9 mouse cellular contexts compared by ENCODE assay signal in the genomic region with DNA sequence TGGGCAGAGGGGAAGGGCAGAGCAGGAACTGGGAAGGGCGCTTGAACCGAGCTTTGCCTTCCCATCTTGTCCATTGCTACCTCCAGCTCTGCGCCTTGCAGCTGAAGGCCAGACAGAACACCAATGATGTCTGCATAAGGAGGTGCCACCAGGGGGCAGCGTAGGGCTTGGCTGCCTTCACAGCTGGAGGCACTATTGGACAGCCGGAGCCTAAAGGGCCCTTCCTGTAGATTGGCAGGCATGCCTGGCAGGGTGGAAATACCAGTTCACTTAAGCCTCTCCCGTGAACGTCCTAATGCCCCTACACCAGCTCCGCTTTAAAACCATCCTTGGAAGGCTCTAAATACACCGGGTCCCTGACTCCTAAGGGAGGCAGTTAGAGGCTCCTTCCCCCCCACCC. TPM values are rescaled to one million over a fixed set of nuclear protein-coding genes. Genes with fewer than 3 reads are reported as not detected.
DNase-seq lines count a peak whose midpoint lies in the region; ATAC-seq and TF ChIP-seq lines count a peak whose summit lies in the region.
"Had no signal": no experiment of that assay in that cellular context is flagged by ENCODE, and none has a peak within 500 bp of the region (broad histone marks: within the 10 kb centered on the region; RNA-seq: fewer than 3 reads in every experiment).

No protein-coding gene starts in this region.

- peak; percentile 61 for ATAC-seq in erythroid progenitor cell, adult 5-6 weeks (replicated peaks; ENCODE audit: low FRiP score, poor library complexity, severe bottlenecking)
- no peak for ATAC-seq in heart, embryonic 14.5 days (ENCODE audit: insufficient number of reproducible peaks, insufficient read depth, low FRiP score, low read depth)
- ATAC-seq in liver, embryonic 12.5 days, result no peak

- peak; percentile 92 for TF ChIP-seq CTCF in brain, embryonic 14.5 days (IDR thresholded peaks at IDR 0.05; ENCODE audit: borderline replicate concordance, extremely low read depth, insufficient read depth, insufficient read length)

- 0 out of 2 replicates have a peak, but pooled peaks cover 2% of the 10 kb centered on the region for H3K36me3 ChIP-seq in heart, embryonic 14.5 days (ENCODE audit: control insufficient read depth, insufficient read depth, low read length)
- H3K36me3 ChIP-seq in liver, embryonic 12.5 days, result peaks cover 4% of the 10 kb centered on the region; the same call in 1 of the 2 replicates
- no peaks in the 10 kb centered on the region; the same call in 1 of the 2 replicates for H3K36me3 ChIP-seq in splenic B cell, adult 2 months (ENCODE audit: control insufficient read depth, insufficient read depth, low read length, poor library complexity, severe bottlenecking)
- H3K36me3 ChIP-seq: embryonic facial prominence, embryonic 12.5 days had no signal

- H3K27ac ChIP-seq in heart, embryonic 14.5 days (replicated peaks in 1 of 2; ENCODE audit: control insufficient read depth in 1 of 2, insufficient read depth in 1 of 2, low read depth in 2 of 2, low read length in 2 of 2), result peak overlapping the region in 1 of 2 experiments; percentile 26; a peak in 1 of 4 replicates
- peak overlapping the region; percentile 67 for H3K27ac ChIP-seq in liver, embryonic 12.5 days
- H3K27ac ChIP-seq: embryonic facial prominence, embryonic 12.5 days had no signal

- peak; percentile 93 for DNase-seq in CD4-positive helper T cell, adult 2 months (ENCODE audit: low read depth, low spot score)
- DNase-seq in brain, embryonic 14.5 days (ENCODE audit: low read depth), result peak; percentile 90
- peak; percentile 97 for DNase-seq in kidney, postnatal 10 days
- DNase-seq in naive thymus-derived CD4-positive, alpha-beta T cell, adult 2 months (ENCODE audit: low read depth), result peak; percentile 96
- DNase-seq in splenic B cell, adult 2 months (ENCODE audit: low read depth, low spot score), result peak; percentile 95

- peak overlapping the region in 1 of 2 experiments; percentile 57; a peak in 2 of 4 replicates for H3K4me3 ChIP-seq in heart, embryonic 14.5 days (ENCODE audit: control insufficient read depth in 1 of 2, insufficient read depth in 1 of 2, low read depth in 1 of 2, low read length in 2 of 2)
- H3K4me3 ChIP-seq in liver, embryonic 12.5 days, result peak overlapping the region; percentile 72

- H3K27me3 ChIP-seq in heart, embryonic 14.5 days (ENCODE audit: control insufficient read depth, insufficient read depth, low read length), result peaks cover 20% of the 10 kb centered on the region; the same call in 1 of the 2 replicates
- peaks cover 47% of the 10 kb centered on the region for H3K27me3 ChIP-seq in liver, embryonic 12.5 days (replicated peaks)
- no peaks in the 10 kb centered on the region for H3K27me3 ChIP-seq in splenic B cell, adult 2 months (ENCODE audit: control insufficient read depth, insufficient read depth, low read length, poor library complexity, severe bottlenecking)

- peak overlapping the region; percentile 90 for H3K4me2 ChIP-seq in heart, embryonic 14.5 days (ENCODE audit: low read length)
- peak overlapping the region; percentile 93 for H3K4me2 ChIP-seq in liver, embryonic 12.5 days

- no peaks in the 10 kb centered on the region for H3K9me3 ChIP-seq in heart, embryonic 14.5 days (ENCODE audit: control insufficient read depth, low read length)
- no peaks in the 10 kb centered on the region for H3K9me3 ChIP-seq in liver, embryonic 12.5 days (replicated peaks)
- H3K9me3 ChIP-seq: embryonic facial prominence, embryonic 12.5 days had no signal

- no peak for TF ChIP-seq POLR2A in brain, embryonic 14.5 days (IDR thresholded peaks at IDR 0.05; ENCODE audit: borderline replicate concordance, extremely low read depth, insufficient read depth, insufficient read length, poor library complexity, severe bottlenecking)

- H3K4me1 ChIP-seq in heart, embryonic 14.5 days (ENCODE audit: control insufficient read depth in 2 of 2, insufficient read depth in 2 of 2, low read length in 2 of 2), result peaks cover 16 to 28% of the 10 kb centered on the region in 2 experiments
- peaks cover 51% of the 10 kb centered on the region for H3K4me1 ChIP-seq in liver, embryonic 12.5 days

- 9% methylated on average over 9 of the region's 9 CpGs for WGBS in heart, embryonic 14.5 days
- 6% methylated on average over 9 of the region's 9 CpGs for WGBS in liver, embryonic 12.5 days (ENCODE audit: insufficient replicate concordance)

- no peak overlapping the region for H3K9ac ChIP-seq in heart, embryonic 14.5 days (ENCODE audit: low read length)
- H3K9ac ChIP-seq in liver, embryonic 12.5 days, result peak overlapping the region; percentile 70

RNA-seq across cellular contexts. Expression of a gene that starts 0.7 kb away (rescaled TPM):
- 149 and 158 TPM in 2 replicates for polyA plus RNA-seq in brain, embryonic 14.5 days (2012; rRNA removed)
- 56.6 and 67.1 TPM in 2 replicates for total RNA-seq in erythroid progenitor cell, adult 5-6 weeks (2015; ENCODE audit: low replicate concordance)
- total RNA-seq in erythroid progenitor cell, adult 5-6 weeks (2017; ENCODE audit: low replicate concordance), result 33.9 and 60.9 TPM in 2 replicates
- polyA plus RNA-seq in heart, embryonic 14.5 days (2014; fragmentation: Nextera tagmentation; extraction: Ambion mirVana), result 17.3 TPM in 2 replicates
- polyA plus RNA-seq in liver, embryonic 12.5 days (2016; fragmentation: Nextera tagmentation; extraction: Ambion mirVana), result 4.8 and 5.0 TPM in 2 replicates

RNA-seq across cellular contexts. Expression of a gene that starts 2.1 kb away (rescaled TPM):
- polyA plus RNA-seq in brain, embryonic 14.5 days (2012; rRNA removed), result 56.1 and 82.2 TPM in 2 replicates
- total RNA-seq in erythroid progenitor cell, adult 5-6 weeks (2015; ENCODE audit: low replicate concordance), result 118 and 124 TPM in 2 replicates
- total RNA-seq in erythroid progenitor cell, adult 5-6 weeks (2017; ENCODE audit: low replicate concordance), result 17.9 and 36.3 TPM in 2 replicates
- 62.5 and 63.8 TPM in 2 replicates for polyA plus RNA-seq in heart, embryonic 14.5 days (2014; fragmentation: Nextera tagmentation; extraction: Ambion mirVana)
- polyA plus RNA-seq in liver, embryonic 12.5 days (2016; fragmentation: Nextera tagmentation; extraction: Ambion mirVana), result 93.2 and 101 TPM in 2 replicates

RNA-seq across cellular contexts. Expression of a gene that starts 17.7 kb away (rescaled TPM):
- not detected in 2 replicates for polyA plus RNA-seq in brain, embryonic 14.5 days (2012; rRNA removed)
- total RNA-seq in erythroid progenitor cell, adult 5-6 weeks (2015; ENCODE audit: low replicate concordance), result not detected in 2 replicates
- total RNA-seq in erythroid progenitor cell, adult 5-6 weeks (2017; ENCODE audit: low replicate concordance), result not detected in 2 replicates
- polyA plus RNA-seq in heart, embryonic 14.5 days (2014; fragmentation: Nextera tagmentation; extraction: Ambion mirVana), result not detected in 2 replicates
- 0.37 and 0.53 TPM in 2 replicates for polyA plus RNA-seq in liver, embryonic 12.5 days (2016; fragmentation: Nextera tagmentation; extraction: Ambion mirVana)

RNA-seq across cellular contexts. Expression of a gene that starts 26.6 kb away (rescaled TPM):
- 80.0 and 88.6 TPM in 2 replicates for polyA plus RNA-seq in brain, embryonic 14.5 days (2012; rRNA removed)
- 33.5 and 72.1 TPM in 2 replicates for total RNA-seq in erythroid progenitor cell, adult 5-6 weeks (2015; ENCODE audit: low replicate concordance)
- total RNA-seq in erythroid progenitor cell, adult 5-6 weeks (2017; ENCODE audit: low replicate concordance), result 41.2 and 41.8 TPM in 2 replicates
- 87.3 and 100 TPM in 2 replicates for polyA plus RNA-seq in heart, embryonic 14.5 days (2014; fragmentation: Nextera tagmentation; extraction: Ambion mirVana)
- 42.0 and 43.6 TPM in 2 replicates for polyA plus RNA-seq in liver, embryonic 12.5 days (2016; fragmentation: Nextera tagmentation; extraction: Ambion mirVana)

RNA-seq across cellular contexts. Expression of a gene that starts 39.7 kb away (rescaled TPM):
- polyA plus RNA-seq in brain, embryonic 14.5 days (2012; rRNA removed), result not detected in 2 replicates
- 8.8 and 15.9 TPM in 2 replicates for total RNA-seq in erythroid progenitor cell, adult 5-6 weeks (2015; ENCODE audit: low replicate concordance)
- 16.8 and 19.8 TPM in 2 replicates for total RNA-seq in erythroid progenitor cell, adult 5-6 weeks (2017; ENCODE audit: low replicate concordance)
- not detected in 2 replicates for polyA plus RNA-seq in heart, embryonic 14.5 days (2014; fragmentation: Nextera tagmentation; extraction: Ambion mirVana)
- 15.0 and 18.5 TPM in 2 replicates for polyA plus RNA-seq in liver, embryonic 12.5 days (2016; fragmentation: Nextera tagmentation; extraction: Ambion mirVana)
- polyA plus RNA-seq: embryonic facial prominence, embryonic 12.5 days had no signal
